ENCODE assay signal across 10 mouse cellular contexts in genomic region chr7:113047583-113047982, GRCm38 (mm10).
DNase-seq lines count a peak whose midpoint lies in the region; ATAC-seq lines count a peak whose summit lies in the region.
"Had no signal": no experiment of that assay in that cellular context is flagged by ENCODE, and none has a peak within 500 bp of the region (broad histone marks: within the 10 kb centered on the region; RNA-seq: fewer than 3 reads in every experiment).

No protein-coding gene starts in this region.

- peak; percentile 72 for ATAC-seq in lung, embryonic 16.5 days (ENCODE audit: low read depth)
- ATAC-seq in forebrain, embryonic 15.5 days (replicated peaks) = no peak
- ATAC-seq in intestine, embryonic 16.5 days = no peak
- no peak for ATAC-seq in stomach, embryonic 15.5 days (ENCODE audit: insufficient read depth, low FRiP score, low read depth)

- H3K36me3 ChIP-seq in lung, embryonic 16.5 days (ENCODE audit: control insufficient read depth, insufficient read depth, low read length) = no peaks in the 10 kb centered on the region
- H3K36me3 ChIP-seq in forebrain, embryonic 15.5 days = no peaks in the 10 kb centered on the region
- H3K36me3 ChIP-seq in intestine, embryonic 16.5 days (ENCODE audit: control insufficient read depth, insufficient read depth, low read length) = no peaks in the 10 kb centered on the region
- no peaks in the 10 kb centered on the region for H3K36me3 ChIP-seq in stomach, embryonic 15.5 days

- DNase-seq in lung, postnatal 14 days = no peak
- DNase-seq in spleen, postnatal 14 days (ENCODE audit: low spot score in 2 of 2) = no peak
- DNase-seq in layer of hippocampus, adult 9-11 months = no peak
- DNase-seq: heart, adult 2 months; right cerebral cortex, adult 18-20 months had no signal

- H3K9ac ChIP-seq in lung, embryonic 16.5 days (ENCODE audit: low read length) = no peak overlapping the region
- no peak overlapping the region for H3K9ac ChIP-seq in forebrain, embryonic 15.5 days (replicated peaks)
- no peak overlapping the region for H3K9ac ChIP-seq in intestine, embryonic 16.5 days (ENCODE audit: low read depth, low read length)
- no peak overlapping the region for H3K9ac ChIP-seq in stomach, embryonic 15.5 days
- H3K9ac ChIP-seq: liver, embryonic 14.5 days had no signal

- H3K27me3 ChIP-seq in lung, embryonic 16.5 days (ENCODE audit: control insufficient read depth, insufficient read depth, low read depth, low read length) = no peaks in the 10 kb centered on the region
- no peaks in the 10 kb centered on the region for H3K27me3 ChIP-seq in forebrain, embryonic 15.5 days
- H3K27me3 ChIP-seq in intestine, embryonic 16.5 days (replicated peaks; ENCODE audit: control insufficient read depth, insufficient read depth, low read length) = no peaks in the 10 kb centered on the region
- H3K27me3 ChIP-seq in stomach, embryonic 15.5 days (replicated peaks) = no peaks in the 10 kb centered on the region

- no peak overlapping the region for H3K4me3 ChIP-seq in lung, embryonic 16.5 days (ENCODE audit: low read length)
- no peak overlapping the region for H3K4me3 ChIP-seq in forebrain, embryonic 15.5 days
- H3K4me3 ChIP-seq in intestine, embryonic 16.5 days (ENCODE audit: low read length) = no peak overlapping the region
- H3K4me3 ChIP-seq in stomach, embryonic 15.5 days (replicated peaks) = no peak overlapping the region
- H3K4me3 ChIP-seq: heart, adult 2 months had no signal

- peaks cover 16% of the 10 kb centered on the region for H3K4me1 ChIP-seq in lung, embryonic 16.5 days (replicated peaks; ENCODE audit: control insufficient read depth, insufficient read depth, low read length)
- H3K4me1 ChIP-seq in forebrain, embryonic 15.5 days = peaks cover 11% of the 10 kb centered on the region
- H3K4me1 ChIP-seq in intestine, embryonic 16.5 days (ENCODE audit: control insufficient read depth, insufficient read depth, low read length) = peaks cover 16% of the 10 kb centered on the region
- H3K4me1 ChIP-seq in stomach, embryonic 15.5 days = no peaks in the 10 kb centered on the region

- WGBS in lung, embryonic 16.5 days = 49% methylated on average over 3 of the region's 3 CpGs
- WGBS in forebrain, embryonic 15.5 days = 58% methylated on average over 3 of the region's 3 CpGs
- 79% methylated on average over 3 of the region's 3 CpGs for WGBS in intestine, embryonic 16.5 days
- 72% methylated on average over 3 of the region's 3 CpGs for WGBS in stomach, embryonic 15.5 days

- H3K9me3 ChIP-seq in lung, embryonic 16.5 days (ENCODE audit: control insufficient read depth, low read length) = no peaks in the 10 kb centered on the region
- H3K9me3 ChIP-seq in forebrain, embryonic 15.5 days = no peaks in the 10 kb centered on the region
- H3K9me3 ChIP-seq in intestine, embryonic 16.5 days (ENCODE audit: control insufficient read depth, low read length) = no peaks in the 10 kb centered on the region
- no peaks in the 10 kb centered on the region for H3K9me3 ChIP-seq in stomach, embryonic 15.5 days

- H3K27ac ChIP-seq in lung, embryonic 16.5 days (ENCODE audit: low read length) = peak overlapping the region; percentile 95
- H3K27ac ChIP-seq in forebrain, embryonic 15.5 days (replicated peaks) = peak overlapping the region; percentile 35
- H3K27ac ChIP-seq in intestine, embryonic 16.5 days (ENCODE audit: low read length) = peak overlapping the region; percentile 46; the same call in 1 of the 2 replicates
- H3K27ac ChIP-seq in stomach, embryonic 15.5 days = peak overlapping the region; percentile 76
- H3K27ac ChIP-seq: heart, adult 2 months; liver, embryonic 14.5 days had no signal

- H3K4me2 ChIP-seq in lung, embryonic 16.5 days (ENCODE audit: low read depth, low read length) = 0 out of 2 replicates have a peak overlapping the region, but pooled peaks have one; percentile 10
- no peak overlapping the region for H3K4me2 ChIP-seq in forebrain, embryonic 15.5 days (replicated peaks)
- no peak overlapping the region for H3K4me2 ChIP-seq in intestine, embryonic 16.5 days (ENCODE audit: low read depth, low read length)
- H3K4me2 ChIP-seq in stomach, embryonic 15.5 days = no peak overlapping the region

Comparison
In these comparisons a context has a peak if more than half of its experiments do, and no peak if none do; other contexts are left out.
1. H3K27ac ChIP-seq: peak in every context shown above with its lines; median percentile 95 in lung, embryonic 16.5 days; 76 in stomach, embryonic 15.5 days; 46 in intestine, embryonic 16.5 days; 35 in forebrain, embryonic 15.5 days.